In the genomic region with DNA sequence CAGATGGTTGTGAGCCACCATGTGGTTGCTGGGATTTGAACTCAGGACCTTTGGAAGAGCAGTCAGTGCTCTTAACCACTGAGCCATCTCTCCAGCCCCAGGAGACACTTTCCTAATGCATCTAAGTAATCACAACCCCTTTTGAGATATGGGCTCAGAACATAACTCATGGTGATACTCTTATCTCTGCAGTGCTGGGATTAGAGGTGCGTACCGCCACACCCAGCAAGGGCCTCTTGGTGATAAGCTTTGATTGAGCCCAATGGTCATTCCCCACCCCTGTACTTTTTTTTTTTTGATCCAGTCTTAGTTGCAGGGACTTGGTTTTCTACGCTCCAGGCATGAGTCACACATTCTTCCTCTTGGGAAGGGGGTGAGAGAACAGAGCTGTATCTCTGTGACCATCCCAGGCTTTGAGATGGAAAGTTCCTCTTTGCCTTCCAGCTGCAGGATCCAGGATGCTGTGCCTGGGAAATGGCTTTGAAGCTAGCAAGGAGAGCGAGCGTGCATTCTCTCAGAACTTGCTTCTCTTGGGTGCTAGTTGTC, we compare ENCODE assay signal across 14 mouse cellular contexts. TPM values are rescaled to one million over a fixed set of nuclear protein-coding genes. Genes with fewer than 3 reads are reported as not detected.
"Had no signal": no experiment of that assay in that cellular context is flagged by ENCODE, and none has a peak within 500 bp of the region (broad histone marks: within the 10 kb centered on the region; RNA-seq: fewer than 3 reads in every experiment).

No protein-coding gene starts in this region.

- H3K27ac ChIP-seq: kidney, postnatal 0 days; limb, embryonic 13.5 days; liver, embryonic 14.5 days; midbrain, embryonic 13.5 days had no signal

- H3K4me1 ChIP-seq: limb, embryonic 13.5 days had no signal

- ATAC-seq: lung, postnatal 0 days; midbrain, embryonic 13.5 days had no signal

- H3K9ac ChIP-seq: limb, embryonic 13.5 days; liver, embryonic 14.5 days; midbrain, embryonic 13.5 days had no signal

- H3K9me3 ChIP-seq: limb, embryonic 13.5 days; midbrain, embryonic 13.5 days had no signal

- H3K4me3 ChIP-seq: limb, embryonic 13.5 days; midbrain, embryonic 13.5 days had no signal

- H3K36me3 ChIP-seq: limb, embryonic 13.5 days; midbrain, embryonic 13.5 days had no signal

- H3K4me2 ChIP-seq: limb, embryonic 13.5 days; midbrain, embryonic 13.5 days had no signal

- H3K27me3 ChIP-seq: limb, embryonic 13.5 days; midbrain, embryonic 13.5 days had no signal

- DNase-seq: kidney, adult 8-10 months; kidney, postnatal 36 days; left cerebral cortex, postnatal 4 days; lung, adult 18-20 months; lung, postnatal 36 days; right cerebral cortex, postnatal 25 days; thymus, adult 18-20 months; thymus, postnatal 14 days had no signal

RNA-seq across cellular contexts. Expression of gene Rhpn2, which starts 10.9 kb away (rescaled TPM):
- total RNA-seq: megakaryocyte progenitor cell, adult 5-6 weeks had no signal
